31 mouse cellular contexts compared by ENCODE assay signal in genomic region chr3:123245646-123246045, GRCm38 (mm10). TPM values are rescaled to one million over a fixed set of nuclear protein-coding genes. Genes with fewer than 3 reads are reported as not detected.
DNase-seq lines count a peak whose midpoint lies in the region; ATAC-seq and TF ChIP-seq lines count a peak whose summit lies in the region.
"Had no signal": no experiment of that assay in that cellular context is flagged by ENCODE, and none has a peak within 500 bp of the region (broad histone marks: within the 10 kb centered on the region; RNA-seq: fewer than 3 reads in every experiment).

No protein-coding gene starts in this region.

- no peak overlapping the region for H3K4me3 ChIP-seq in liver, adult 2 months (ENCODE audit: insufficient read depth, low read depth, low read length)
- H3K4me3 ChIP-seq in liver, embryonic 11.5 days (ENCODE audit: low read depth, low read length) = no peak overlapping the region
- no peak overlapping the region for H3K4me3 ChIP-seq in embryonic facial prominence, embryonic 14.5 days (ENCODE audit: low read depth, low read length)
- H3K4me3 ChIP-seq: heart, embryonic 10.5 days; heart, embryonic 15.5 days; hindbrain, embryonic 12.5 days; intestine, embryonic 15.5 days; limb, embryonic 15.5 days; liver, embryonic 15.5 days; lung, embryonic 15.5 days; neural tube, embryonic 12.5 days had no signal

- no peaks in the 10 kb centered on the region for H3K27me3 ChIP-seq in liver, adult 2 months (ENCODE audit: control insufficient read depth, insufficient read depth, low read length)
- H3K27me3 ChIP-seq in liver, embryonic 11.5 days (replicated peaks; ENCODE audit: control insufficient read depth, insufficient read depth, low read length) = no peaks in the 10 kb centered on the region
- H3K27me3 ChIP-seq in embryonic facial prominence, embryonic 14.5 days (replicated peaks; ENCODE audit: control insufficient read depth, insufficient read depth, low read length) = no peaks in the 10 kb centered on the region
- H3K27me3 ChIP-seq: heart, embryonic 15.5 days; hindbrain, embryonic 12.5 days; intestine, embryonic 15.5 days; limb, embryonic 15.5 days; liver, embryonic 15.5 days; lung, embryonic 15.5 days; neural tube, embryonic 12.5 days had no signal

- no peaks in the 10 kb centered on the region for H3K9me3 ChIP-seq in liver, embryonic 11.5 days (ENCODE audit: control insufficient read depth, low read length)
- H3K9me3 ChIP-seq in embryonic facial prominence, embryonic 14.5 days (ENCODE audit: control insufficient read depth, low read length) = no peaks in the 10 kb centered on the region
- H3K9me3 ChIP-seq: heart, embryonic 10.5 days; heart, embryonic 15.5 days; hindbrain, embryonic 12.5 days; intestine, embryonic 15.5 days; limb, embryonic 15.5 days; liver, embryonic 15.5 days; lung, embryonic 15.5 days; neural tube, embryonic 12.5 days had no signal

- no peak overlapping the region for H3K4me2 ChIP-seq in liver, embryonic 11.5 days
- H3K4me2 ChIP-seq in embryonic facial prominence, embryonic 14.5 days (ENCODE audit: low read depth, low read length) = no peak overlapping the region
- H3K4me2 ChIP-seq: heart, embryonic 15.5 days; hindbrain, embryonic 12.5 days; intestine, embryonic 15.5 days; limb, embryonic 15.5 days; liver, embryonic 15.5 days; lung, embryonic 15.5 days; midbrain, embryonic 11.5 days; neural tube, embryonic 12.5 days had no signal

- WGBS in liver, adult 2 months = 32% methylated on average over 4 of the region's 4 CpGs
- WGBS in liver, embryonic 11.5 days = 58% methylated on average over 4 of the region's 4 CpGs
- WGBS in embryonic facial prominence, embryonic 14.5 days = 20% methylated on average over 4 of the region's 4 CpGs

- H3K4me1 ChIP-seq in liver, adult 2 months (ENCODE audit: control insufficient read depth, insufficient read depth, low read length) = no peaks in the 10 kb centered on the region
- no peaks in the 10 kb centered on the region for H3K4me1 ChIP-seq in liver, embryonic 11.5 days (replicated peaks; ENCODE audit: control insufficient read depth, insufficient read depth, low read length)
- H3K4me1 ChIP-seq in embryonic facial prominence, embryonic 14.5 days (ENCODE audit: control insufficient read depth, insufficient read depth, low read length) = peaks cover 10% of the 10 kb centered on the region
- H3K4me1 ChIP-seq: hindbrain, embryonic 12.5 days; intestine, embryonic 15.5 days; limb, embryonic 15.5 days; liver, embryonic 15.5 days; neural tube, embryonic 12.5 days had no signal

- H3K36me3 ChIP-seq in liver, adult 2 months (ENCODE audit: control insufficient read depth, insufficient read depth, low read length) = no peaks in the 10 kb centered on the region
- H3K36me3 ChIP-seq in liver, embryonic 11.5 days (ENCODE audit: control insufficient read depth, insufficient read depth, low read length) = no peaks in the 10 kb centered on the region
- H3K36me3 ChIP-seq in embryonic facial prominence, embryonic 14.5 days (ENCODE audit: control insufficient read depth, insufficient read depth, low read length) = no peaks in the 10 kb centered on the region
- H3K36me3 ChIP-seq: heart, embryonic 10.5 days; heart, embryonic 15.5 days; hindbrain, embryonic 12.5 days; intestine, embryonic 15.5 days; limb, embryonic 15.5 days; liver, embryonic 15.5 days; lung, embryonic 15.5 days; neural tube, embryonic 12.5 days had no signal

- no peak for ATAC-seq in liver, embryonic 11.5 days (replicated peaks; ENCODE audit: low FRiP score)
- ATAC-seq in embryonic facial prominence, embryonic 14.5 days (ENCODE audit: low read depth) = no peak
- ATAC-seq: forebrain, embryonic 16.5 days; hindbrain, postnatal 0 days; intestine, embryonic 15.5 days; midbrain, embryonic 16.5 days had no signal

- H3K9ac ChIP-seq in liver, adult 2 months (ENCODE audit: low read depth, low read length) = no peak overlapping the region
- H3K9ac ChIP-seq in liver, embryonic 11.5 days (ENCODE audit: low read depth, low read length) = no peak overlapping the region
- no peak overlapping the region for H3K9ac ChIP-seq in embryonic facial prominence, embryonic 14.5 days (ENCODE audit: low read depth, low read length)
- H3K9ac ChIP-seq: heart, embryonic 15.5 days; hindbrain, embryonic 12.5 days; intestine, embryonic 15.5 days; limb, embryonic 15.5 days; liver, embryonic 15.5 days; lung, embryonic 15.5 days; neural tube, embryonic 12.5 days had no signal

- H3K27ac ChIP-seq in liver, adult 2 months (replicated peaks; ENCODE audit: insufficient read depth, low read depth, low read length) = no peak overlapping the region
- H3K27ac ChIP-seq in liver, embryonic 11.5 days (ENCODE audit: low read depth, low read length) = no peak overlapping the region
- H3K27ac ChIP-seq in embryonic facial prominence, embryonic 14.5 days (replicated peaks; ENCODE audit: low read depth, low read length) = no peak overlapping the region
- H3K27ac ChIP-seq: heart, embryonic 10.5 days; heart, embryonic 15.5 days; hindbrain, embryonic 12.5 days; hindbrain, postnatal 0 days; intestine, embryonic 15.5 days; limb, embryonic 15.5 days; liver, embryonic 15.5 days; lung, embryonic 15.5 days; neural tube, embryonic 12.5 days; stomach, postnatal 0 days had no signal

- DNase-seq in embryo, embryonic 11 days = peak; percentile 26
- DNase-seq in embryo, embryonic 10 days (ENCODE audit: low spot score) = no peak
- DNase-seq in liver, adult 2 months (ENCODE audit: extremely low read depth, low read depth, low spot score) = peak; percentile 77
- DNase-seq in liver, embryonic 11.5 days (ENCODE audit: low spot score) = no peak
- peak; percentile 80 for DNase-seq in embryonic facial prominence, embryonic 14.5 days (ENCODE audit: low spot score)
- DNase-seq in frontal cortex, postnatal 25 days (ENCODE audit: low spot score in 2 of 2) = no peak
- no peak for DNase-seq in cerebellum, postnatal 25 days
- DNase-seq: adrenal gland, postnatal 14 days; cerebellum, adult 11 months; cerebellum, adult 9-10 months; gastrocnemius, postnatal 10 days; heart, postnatal 36 days; kidney, adult 8-10 months; kidney, postnatal 14 days; lung, postnatal 36 days; right cerebral cortex, postnatal 4 days; thymus, adult 18-20 months; thymus, postnatal 25 days had no signal

- no peak for TF ChIP-seq CTCF in liver, adult 2 months (IDR thresholded peaks at IDR 0.05; ENCODE audit: low read depth, low read length)

- H3K79me2 ChIP-seq in liver, adult 2 months (ENCODE audit: control insufficient read depth, insufficient read depth, low read length) = no peaks in the 10 kb centered on the region

- TF ChIP-seq POLR2A in liver, adult 2 months (IDR thresholded peaks at IDR 0.05; ENCODE audit: extremely low read depth, insufficient read depth, low read length) = no peak

RNA-seq across cellular contexts. Expression of gene Synpo2, which starts 9.7 kb away (rescaled TPM):
- total RNA-seq in liver, adult 2 months (2014; rRNA removed) = 0.34 and 0.37 TPM in 2 replicates
- 0.06 TPM in 2 replicates for polyA plus RNA-seq in liver, adult 2 months (2012; rRNA removed)
- 1.9 and 2.4 TPM in 2 replicates for polyA plus RNA-seq in liver, embryonic 11.5 days (2014; fragmentation: Nextera tagmentation; extraction: Ambion mirVana)
- 9.7 and 12.8 TPM in 2 replicates for polyA plus RNA-seq in embryonic facial prominence, embryonic 14.5 days (2014; fragmentation: Nextera tagmentation; extraction: Ambion mirVana)

RNA-seq across cellular contexts. Expression of gene Sec24d, which starts 21.6 kb away (rescaled TPM):
- 46.4 and 56.7 TPM in 2 replicates for total RNA-seq in liver, adult 2 months (2014; rRNA removed)
- 71.9 and 89.7 TPM in 2 replicates for polyA plus RNA-seq in liver, adult 2 months (2012; rRNA removed)
- polyA plus RNA-seq in liver, embryonic 11.5 days (2014; fragmentation: Nextera tagmentation; extraction: Ambion mirVana) = 32.5 and 36.1 TPM in 2 replicates
- polyA plus RNA-seq in embryonic facial prominence, embryonic 14.5 days (2014; fragmentation: Nextera tagmentation; extraction: Ambion mirVana) = 125 and 128 TPM in 2 replicates

Comparison
In these comparisons a context has a peak if more than half of its experiments do, and no peak if none do; other contexts are left out.
1. DNase-seq: peak in embryo, embryonic 11 days (single experiment), liver, adult 2 months (single experiment) and embryonic facial prominence, embryonic 14.5 days (single experiment); none in embryo, embryonic 10 days (single experiment), liver, embryonic 11.5 days (single experiment), frontal cortex, postnatal 25 days (0 of 2) and cerebellum, postnatal 25 days (0 of 2).